Mouse (Mus musculus): ENCODE results near the gene Ramac. TPM values are rescaled to one million over a fixed set of nuclear protein-coding genes. Genes with fewer than 3 reads are reported as not detected.

Gene Ramac
- polyA plus RNA-seq, 1 experiment: 77.7 TPM

- Histone ChIP-seq H3K4me1 (ENCODE audit: control insufficient read depth, insufficient read depth, low read length) (no peaks in the 10 kb centered on the region), H3K4me3 (replicated peaks; ENCODE audit: insufficient read depth, low read depth, low read length) (no peak overlapping the region), H3K27ac (ENCODE audit: insufficient read depth, low read length) (no peak overlapping the region), H3K27me3 (ENCODE audit: control insufficient read depth, insufficient read depth, low read length) (no peaks in the 10 kb centered on the region)
- TF ChIP-seq CTCF (IDR thresholded peaks at IDR 0.05; ENCODE audit: borderline replicate concordance, insufficient read depth, low read depth, low read length) (peak; percentile 72), POLR2A (IDR thresholded peaks at IDR 0.05; ENCODE audit: borderline replicate concordance, insufficient read depth, low read length) (no peak)
- peak; percentile 26 to 29 for DNase-seq
- 58% methylated on average over 4 of the region's 4 CpGs for WGBS
These were observed 18.6 kb upstream of the Ramac start for GRCm38 (mm10) chr7:81744145-81744544.

GRCm38 (mm10) chr7:81747956-81748355 is 14.8 kb upstream of the Ramac start:
- WGBS: 89% methylated on average over 3 of the region's 3 CpGs
- H3K4me3 ChIP-seq (replicated peaks; ENCODE audit: insufficient read depth, low read depth, low read length): no peak overlapping the region
- no peaks in the 10 kb centered on the region for H3K4me1 ChIP-seq (ENCODE audit: control insufficient read depth, insufficient read depth, low read length)
- no peak overlapping the region for H3K27ac ChIP-seq (ENCODE audit: insufficient read depth, low read length)
- DNase-seq: no peak
- TF ChIP-seq POLR2A (IDR thresholded peaks at IDR 0.05; ENCODE audit: borderline replicate concordance, insufficient read depth, low read length) (no peak), CTCF (IDR thresholded peaks at IDR 0.05; ENCODE audit: borderline replicate concordance, insufficient read depth, low read depth, low read length) (no peak)
- H3K27me3 ChIP-seq (ENCODE audit: control insufficient read depth, insufficient read depth, low read length): no peaks in the 10 kb centered on the region

GRCm38 (mm10) chr7:81763110-81763845 is 553 bp downstream of the Ramac start:
- Histone ChIP-seq H3K27ac (ENCODE audit: insufficient read depth, low read length) (no peak overlapping the region), H3K27me3 (ENCODE audit: control insufficient read depth, insufficient read depth, low read length) (no peaks in the 10 kb centered on the region), H3K4me3 (replicated peaks; ENCODE audit: insufficient read depth, low read depth, low read length) (peak overlapping the region; percentile 96), H3K4me1 (ENCODE audit: control insufficient read depth, insufficient read depth, low read length) (no peaks in the 10 kb centered on the region)
- TF ChIP-seq POLR2A (IDR thresholded peaks at IDR 0.05; ENCODE audit: borderline replicate concordance, insufficient read depth, low read length): no peak
- TF ChIP-seq CTCF (IDR thresholded peaks at IDR 0.05; ENCODE audit: borderline replicate concordance, insufficient read depth, low read depth, low read length): peak; percentile 18; the same call in 1 of the 2 replicates
- DNase-seq: peak; percentile 17 to 36
- WGBS: 3% methylated on average over 60 of the region's 60 CpGs

GRCm38 (mm10) chr7:81772786-81773539 is 10.2 kb downstream of the Ramac start:
- no peaks in the 10 kb centered on the region for H3K27me3 ChIP-seq (ENCODE audit: control insufficient read depth, insufficient read depth, low read length)
- no peak for DNase-seq
- H3K4me3 ChIP-seq (replicated peaks; ENCODE audit: insufficient read depth, low read depth, low read length): no peak overlapping the region
- H3K4me1 ChIP-seq (ENCODE audit: control insufficient read depth, insufficient read depth, low read length): no peaks in the 10 kb centered on the region
- TF ChIP-seq CTCF (IDR thresholded peaks at IDR 0.05; ENCODE audit: borderline replicate concordance, insufficient read depth, low read depth, low read length): no peak
- WGBS: 74% methylated on average over 10 of the region's 10 CpGs
- H3K27ac ChIP-seq (ENCODE audit: insufficient read depth, low read length): no peak overlapping the region

- H3K4me1 ChIP-seq (ENCODE audit: control insufficient read depth, insufficient read depth, low read length): no peaks in the 10 kb centered on the region
- DNase-seq: no peak
- no peaks in the 10 kb centered on the region for H3K27me3 ChIP-seq (ENCODE audit: control insufficient read depth, insufficient read depth, low read length)
- no peak overlapping the region for H3K27ac ChIP-seq (ENCODE audit: insufficient read depth, low read length)
- TF ChIP-seq POLR2A (IDR thresholded peaks at IDR 0.05; ENCODE audit: borderline replicate concordance, insufficient read depth, low read length) (no peak), CTCF (IDR thresholded peaks at IDR 0.05; ENCODE audit: borderline replicate concordance, insufficient read depth, low read depth, low read length) (no peak)
- no peak overlapping the region for H3K4me3 ChIP-seq (replicated peaks; ENCODE audit: insufficient read depth, low read depth, low read length)
- 79% methylated on average over 5 of the region's 5 CpGs for WGBS
These were observed 12.6 kb downstream of the Ramac start for GRCm38 (mm10) chr7:81775325-81775724.

- WGBS: 62% methylated on average over 10 of the region's 10 CpGs
- H3K4me1 ChIP-seq (ENCODE audit: control insufficient read depth, insufficient read depth, low read length): no peaks in the 10 kb centered on the region
- no peak overlapping the region for H3K27ac ChIP-seq (ENCODE audit: insufficient read depth, low read length)
- DNase-seq: no peak
- TF ChIP-seq POLR2A (IDR thresholded peaks at IDR 0.05; ENCODE audit: borderline replicate concordance, insufficient read depth, low read length): no peak
- peak; percentile 39; the same call in 1 of the 2 replicates for TF ChIP-seq CTCF (IDR thresholded peaks at IDR 0.05; ENCODE audit: borderline replicate concordance, insufficient read depth, low read depth, low read length)
- no peak overlapping the region for H3K4me3 ChIP-seq (replicated peaks; ENCODE audit: insufficient read depth, low read depth, low read length)
- no peaks in the 10 kb centered on the region for H3K27me3 ChIP-seq (ENCODE audit: control insufficient read depth, insufficient read depth, low read length)
These were observed 15.0 kb downstream of the Ramac start for GRCm38 (mm10) chr7:81777667-81778218.

GRCm38 (mm10) chr7:81788536-81788935 is 25.8 kb downstream of the Ramac start:
- 3% methylated on average over 5 of the region's 5 CpGs for WGBS
- TF ChIP-seq CTCF (IDR thresholded peaks at IDR 0.05; ENCODE audit: borderline replicate concordance, insufficient read depth, low read depth, low read length) (no peak), POLR2A (IDR thresholded peaks at IDR 0.05; ENCODE audit: borderline replicate concordance, insufficient read depth, low read length) (no peak)
- Histone ChIP-seq H3K4me3 (replicated peaks; ENCODE audit: insufficient read depth, low read depth, low read length) (peak overlapping the region; percentile 85), H3K4me1 (ENCODE audit: control insufficient read depth, insufficient read depth, low read length) (peaks cover 5% of the 10 kb centered on the region), H3K27ac (ENCODE audit: insufficient read depth, low read length) (peak overlapping the region; percentile 92), H3K27me3 (ENCODE audit: control insufficient read depth, insufficient read depth, low read length) (no peaks in the 10 kb centered on the region)
- peak; percentile 27 to 38 for DNase-seq

All from cerebellum, adult 2 months (tissue).